Mouse (Mus musculus) bone marrow macrophage, adult 2 months (primary cell): Measurements from ENCODE around the gene Ubp1.

Experiments used
- CTCF ChIP-seq: IDR thresholded peaks from 2 replicates; pipeline ENCODE4 v1.5.1; 2012; ENCODE audit warnings: low read depth, mild to moderate bottlenecking, low read length, moderate library complexity
- POLR2A ChIP-seq: IDR thresholded peaks from 2 replicates; pipeline ENCODE4 v1.6.1; 2012; ENCODE audit warnings: mild to moderate bottlenecking, low read depth, low read length, borderline replicate concordance

GRCm38 (mm10) chr9:113966838-113967237 is 36.1 kb downstream of the Ubp1 start:
- TF ChIP-seq POLR2A (no peak), CTCF (no peak)
